Mouse (Mus musculus) C2C12 (cell line): ENCODE results near the gene Cog6.

ENCODE experiments used
- CEBPB ChIP-seq: IDR thresholded peaks from one replicate; pipeline ENCODE4 v1.6.1; 2011; ENCODE audit warnings: low read depth, mild to moderate bottlenecking, control low read depth, moderate library complexity
- CTCF ChIP-seq: IDR thresholded peaks from one replicate; pipeline ENCODE4 v1.5.1; 2011; ENCODE audit not compliant: control insufficient read depth, insufficient read depth, insufficient read length
- FOSL1 ChIP-seq: IDR thresholded peaks from one replicate; pipeline ENCODE4 v1.8.0; 2011; ENCODE audit warnings: mild to moderate bottlenecking, low read length; ENCODE audit not compliant: poor library complexity, insufficient read depth, severe bottlenecking
- MAX ChIP-seq: IDR thresholded peaks from one replicate; pipeline ENCODE4 v1.6.1; 2011; ENCODE audit warnings: mild to moderate bottlenecking, control low read depth
- MYOD1 ChIP-seq: IDR thresholded peaks from one replicate; pipeline ENCODE4 v1.6.1; 2011; ENCODE audit warnings: low read depth; ENCODE audit not compliant: control insufficient read depth, insufficient read length
- MYOG ChIP-seq: IDR thresholded peaks from one replicate; pipeline ENCODE4 v1.6.1; 2011; ENCODE audit not compliant: control insufficient read depth, insufficient read length; ENCODE audit errors: extremely low read depth
- USF1 ChIP-seq: IDR thresholded peaks from one replicate; pipeline ENCODE4 v1.6.1; 2011; ENCODE audit warnings: low read depth, mild to moderate bottlenecking, control low read depth, moderate library complexity

GRCm38 (mm10) chr3:53002076-53002475 lies 15.0 kb downstream of the Cog6 start:
- TF ChIP-seq CTCF (no peak), USF1 (no peak), MYOG (no peak), MAX (no peak), MYOD1 (no peak), CEBPB (no peak), FOSL1 (no peak)
